Mouse (Mus musculus): ENCODE results near the gene Pgls. TPM values are rescaled to one million over a fixed set of nuclear protein-coding genes. Genes with fewer than 3 reads are reported as not detected.

The Pgls gene
- 152 and 154 TPM in 2 replicates for polyA plus RNA-seq (2015; fragmentation: Nextera tagmentation; extraction: Ambion mirVana)

- ATAC-seq, result peak; percentile 81
- under 1% methylated on average over 71 of the region's 71 CpGs for WGBS
- H3K9me3 ChIP-seq (ENCODE audit: control insufficient read depth), result no peaks in the 10 kb centered on the region
- H3K4me3 ChIP-seq (ENCODE audit: low read depth, low read length), result peak within 1 kb of the TSS; percentile 64
- H3K36me3 ChIP-seq (ENCODE audit: control insufficient read depth, insufficient read depth), result no peaks in the 10 kb centered on the region; the same call in 1 of the 2 replicates
- H3K4me2 ChIP-seq (replicated peaks; ENCODE audit: low read depth), result peak within 1 kb of the TSS; percentile 82
- H3K27me3 ChIP-seq (replicated peaks; ENCODE audit: control insufficient read depth, insufficient read depth, low read length), result no peaks in the 10 kb centered on the region
- H3K9ac ChIP-seq (ENCODE audit: low read depth, low read length), result peak within 1 kb of the TSS; percentile 79
- peaks cover 11% of the 10 kb centered on the region; the same call in 1 of the 2 replicates for H3K4me1 ChIP-seq (replicated peaks; ENCODE audit: control insufficient read depth, insufficient read depth, low read length)
- no peak for TF ChIP-seq CTCF (IDR thresholded peaks at IDR 0.05; ENCODE audit: low read depth)
- peak within 1 kb of the TSS; percentile 95 for H3K27ac ChIP-seq (ENCODE audit: low read depth, low read length)
Measured at GRCm38 (mm10) chr8:71591471-71592373, at the start of gene Pgls. Pgls (plus strand) TSS chr8:71592176.

- peaks cover 24% of the 10 kb centered on the region; the same call in 1 of the 2 replicates for H3K36me3 ChIP-seq (ENCODE audit: control insufficient read depth, insufficient read depth)
- H3K4me3 ChIP-seq (ENCODE audit: low read depth, low read length), result peak within 1 kb of the TSS; percentile 87
- peak within 1 kb of the TSS; percentile 88 for H3K27ac ChIP-seq (ENCODE audit: low read depth, low read length)
- no peaks in the 10 kb centered on the region for H3K9me3 ChIP-seq (ENCODE audit: control insufficient read depth)
- 0 out of 2 replicates have a peak, but pooled peaks cover 6% of the 10 kb centered on the region for H3K4me1 ChIP-seq (replicated peaks; ENCODE audit: control insufficient read depth, insufficient read depth, low read length)
- no peaks in the 10 kb centered on the region for H3K27me3 ChIP-seq (replicated peaks; ENCODE audit: control insufficient read depth, insufficient read depth, low read length)
- peak within 1 kb of the TSS; percentile 92 for H3K4me2 ChIP-seq (replicated peaks; ENCODE audit: low read depth)
- under 1% methylated on average over 53 of the region's 55 CpGs for WGBS
- TF ChIP-seq CTCF (IDR thresholded peaks at IDR 0.05; ENCODE audit: low read depth), result 0 out of 2 replicates have a peak, but pooled peaks have one; percentile 1
- H3K9ac ChIP-seq (ENCODE audit: low read depth, low read length), result peak within 1 kb of the TSS; percentile 60
- ATAC-seq, result peak; percentile 94
Measured at GRCm38 (mm10) chr8:71542632-71543343, 49.2 kb upstream of the Pgls start, which contains the start of gene Mvb12a. Mvb12a (plus strand) TSS chr8:71542922.

GRCm38 (mm10) chr8:71543755-71544154 lies 48.2 kb upstream of the Pgls start:
- Histone ChIP-seq H3K9ac (ENCODE audit: low read depth, low read length) (no peak overlapping the region), H3K4me3 (ENCODE audit: low read depth, low read length) (peak overlapping the region; percentile 87), H3K27me3 (replicated peaks; ENCODE audit: control insufficient read depth, insufficient read depth, low read length) (no peaks in the 10 kb centered on the region), H3K9me3 (ENCODE audit: control insufficient read depth) (no peaks in the 10 kb centered on the region), H3K4me1 (replicated peaks; ENCODE audit: control insufficient read depth, insufficient read depth, low read length) (0 out of 2 replicates have a peak, but pooled peaks cover 2% of the 10 kb centered on the region), H3K36me3 (ENCODE audit: control insufficient read depth, insufficient read depth) (peaks cover 28% of the 10 kb centered on the region; the same call in 1 of the 2 replicates), H3K4me2 (replicated peaks; ENCODE audit: low read depth) (peak overlapping the region; percentile 92), H3K27ac (ENCODE audit: low read depth, low read length) (no peak overlapping the region)
- 81% methylated on average over 9 of the region's 9 CpGs for WGBS
- TF ChIP-seq CTCF (IDR thresholded peaks at IDR 0.05; ENCODE audit: low read depth), result no peak
- ATAC-seq, result no peak

- peaks cover 34% of the 10 kb centered on the region; the same call in 1 of the 2 replicates for H3K36me3 ChIP-seq (ENCODE audit: control insufficient read depth, insufficient read depth)
- no peak for ATAC-seq
- no peak overlapping the region for H3K27ac ChIP-seq (ENCODE audit: low read depth, low read length)
- no peaks in the 10 kb centered on the region for H3K27me3 ChIP-seq (replicated peaks; ENCODE audit: control insufficient read depth, insufficient read depth, low read length)
- no peak overlapping the region for H3K4me3 ChIP-seq (ENCODE audit: low read depth, low read length)
- TF ChIP-seq CTCF (IDR thresholded peaks at IDR 0.05; ENCODE audit: low read depth), result no peak
- no peak overlapping the region for H3K4me2 ChIP-seq (replicated peaks; ENCODE audit: low read depth)
- no peaks in the 10 kb centered on the region for H3K9me3 ChIP-seq (ENCODE audit: control insufficient read depth)
- 89% methylated on average over 11 of the region's 11 CpGs for WGBS
- H3K9ac ChIP-seq (ENCODE audit: low read depth, low read length), result no peak overlapping the region
- 0 out of 2 replicates have a peak, but pooled peaks cover 2% of the 10 kb centered on the region for H3K4me1 ChIP-seq (replicated peaks; ENCODE audit: control insufficient read depth, insufficient read depth, low read length)
Measured at GRCm38 (mm10) chr8:71545053-71545452, 46.9 kb upstream of the Pgls start.

GRCm38 (mm10) chr8:71547590-71547989 lies 44.4 kb upstream of the Pgls start:
- H3K4me1 ChIP-seq (replicated peaks; ENCODE audit: control insufficient read depth, insufficient read depth, low read length), result 0 out of 2 replicates have a peak, but pooled peaks cover 2% of the 10 kb centered on the region
- ATAC-seq, result no peak
- H3K9ac ChIP-seq (ENCODE audit: low read depth, low read length), result no peak overlapping the region
- no peak overlapping the region for H3K4me2 ChIP-seq (replicated peaks; ENCODE audit: low read depth)
- no peaks in the 10 kb centered on the region for H3K27me3 ChIP-seq (replicated peaks; ENCODE audit: control insufficient read depth, insufficient read depth, low read length)
- H3K36me3 ChIP-seq (ENCODE audit: control insufficient read depth, insufficient read depth), result peaks cover 34% of the 10 kb centered on the region; the same call in 1 of the 2 replicates
- 85% methylated on average over 7 of the region's 7 CpGs for WGBS
- H3K27ac ChIP-seq (ENCODE audit: low read depth, low read length), result no peak overlapping the region
- no peaks in the 10 kb centered on the region for H3K9me3 ChIP-seq (ENCODE audit: control insufficient read depth)
- no peak for TF ChIP-seq CTCF (IDR thresholded peaks at IDR 0.05; ENCODE audit: low read depth)
- H3K4me3 ChIP-seq (ENCODE audit: low read depth, low read length), result no peak overlapping the region

Data from intestine, postnatal 0 days (tissue).